Mouse (Mus musculus) WW6 (cell line): ENCODE results near the gene Dennd4a.

Source experiments
- DNase-seq: peaks from one replicate; pipeline ENCODE4 v3.0.0-alpha.2; 2013; ENCODE audit warnings: low read depth, low spot score

Dennd4a gene

DNA sequence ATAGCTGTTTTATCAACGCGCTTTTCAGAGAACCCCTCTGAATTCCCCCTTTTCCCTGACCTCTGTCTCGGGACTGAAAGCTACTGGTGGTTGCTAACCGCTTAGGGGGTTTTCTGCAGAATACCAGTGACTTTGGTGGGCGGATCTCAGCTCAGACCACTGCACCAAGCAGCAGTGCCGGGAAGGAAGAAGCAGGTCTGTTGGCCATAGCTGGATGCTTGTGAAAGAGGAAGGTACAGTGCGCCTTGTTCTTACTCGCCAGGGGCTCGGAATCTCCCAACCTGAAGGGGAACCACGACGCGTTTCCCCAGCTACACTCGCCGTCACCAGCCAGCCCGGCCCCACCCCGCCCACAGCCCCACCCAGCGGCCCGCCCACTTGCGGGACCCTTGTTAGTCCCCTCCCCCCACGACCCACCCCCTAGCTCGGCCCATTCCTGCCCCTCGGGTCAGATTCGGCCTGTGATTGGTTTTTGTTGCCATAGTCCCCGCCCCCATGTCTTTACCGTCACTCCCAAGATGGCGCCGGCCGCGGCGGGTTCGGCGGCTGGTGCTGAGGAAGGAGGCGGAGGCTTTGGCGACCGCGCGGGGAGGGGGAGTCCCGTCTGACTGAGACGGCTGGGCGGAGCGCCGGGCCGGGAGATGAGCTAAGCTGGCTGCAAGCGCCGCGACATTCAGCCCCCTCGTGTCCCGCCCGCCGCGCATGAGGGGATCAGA, at the start of gene Dennd4a:
Dennd4a (plus strand) TSS at position 519 of the 716 bp plus-strand sequence.
- peak; percentile 93 for DNase-seq

DNA sequence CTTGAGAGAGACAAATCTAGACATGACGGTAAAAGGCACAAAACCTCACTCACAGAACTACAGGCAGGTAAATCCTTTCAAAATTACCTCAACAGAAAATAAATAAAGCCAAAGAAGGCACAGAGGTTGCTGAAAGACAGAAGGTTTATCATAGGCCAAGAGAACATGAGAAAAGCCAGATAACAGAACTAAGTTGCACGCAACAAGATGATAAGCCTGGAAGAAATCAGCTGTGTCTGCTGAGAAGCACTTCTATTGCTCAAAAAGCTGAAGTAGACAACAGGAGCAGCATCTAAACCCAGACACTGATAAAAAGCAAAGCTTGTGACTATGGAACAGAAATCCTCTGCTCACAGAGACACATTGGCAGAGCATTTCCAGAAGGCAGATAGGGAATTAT, 46.3 kb upstream of the Dennd4a start:
- no peak for DNase-seq

DNA sequence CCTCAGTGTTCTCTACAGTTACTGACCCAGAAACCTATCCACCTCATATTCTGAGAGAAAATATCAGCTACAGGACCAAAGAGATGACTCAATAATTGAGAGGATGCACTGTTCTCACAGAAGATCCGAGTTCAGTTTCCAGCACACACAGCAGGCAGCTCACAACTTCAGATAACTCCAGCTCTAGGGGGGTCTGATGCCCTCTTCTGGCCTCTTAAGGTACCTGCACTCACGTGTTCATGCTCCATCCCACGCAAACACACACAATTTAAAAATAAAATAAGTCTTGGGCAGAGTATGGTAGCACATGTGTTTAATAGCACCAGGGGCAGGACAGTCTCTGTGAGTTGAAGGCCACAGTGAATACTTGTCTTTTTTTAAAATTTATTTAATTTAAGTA, 45.0 kb upstream of the Dennd4a start:
- no peak for DNase-seq

DNA sequence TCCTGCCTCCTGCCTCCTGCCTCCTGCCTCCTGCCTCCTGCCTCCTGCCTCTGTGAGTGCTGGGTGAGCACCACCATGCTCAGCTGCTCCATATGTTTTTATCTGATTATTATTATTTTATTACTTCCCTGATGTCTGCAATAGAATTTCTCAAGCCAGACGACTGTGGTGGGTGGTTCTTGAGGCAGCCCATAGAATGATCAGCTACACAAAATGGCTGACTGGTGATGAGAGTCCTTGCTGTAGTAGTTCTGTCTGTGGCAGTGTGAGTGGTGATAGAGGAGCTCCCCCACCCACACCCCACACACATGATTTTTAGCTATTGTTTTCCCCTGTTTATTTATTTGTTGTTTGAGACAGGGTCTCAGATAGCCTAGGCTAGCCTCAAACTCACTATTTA, 43.3 kb upstream of the Dennd4a start:
- DNase-seq: no peak

DNA sequence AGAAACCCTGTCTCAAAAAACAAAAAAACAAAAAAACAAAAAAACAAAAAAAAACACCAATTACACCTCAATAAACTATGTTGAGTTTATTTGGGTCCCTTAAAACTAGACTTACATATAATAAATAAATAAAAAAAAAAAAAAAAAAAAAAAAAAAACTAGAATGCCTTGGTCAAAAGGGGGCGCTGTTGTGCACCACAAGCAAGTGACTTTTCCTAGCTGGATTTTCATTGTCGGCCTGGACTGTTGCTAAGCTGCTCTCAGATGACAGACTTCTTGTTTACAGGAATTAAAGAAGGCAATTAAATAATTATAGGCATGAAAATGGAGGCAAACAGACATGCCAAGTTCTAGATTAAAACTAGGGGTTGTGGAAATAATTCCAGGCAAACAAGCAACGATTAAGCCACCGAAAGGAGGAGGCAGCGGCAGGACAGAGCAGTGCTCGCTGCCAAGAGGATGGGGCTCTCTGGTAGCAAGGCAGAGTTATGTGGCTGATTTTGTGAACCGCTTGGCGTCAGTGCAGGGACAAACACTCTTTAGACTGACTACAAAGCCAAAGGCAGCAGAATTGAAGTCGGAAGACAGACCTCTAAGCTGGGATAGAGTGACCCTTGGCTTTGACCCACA, 42.0 kb upstream of the Dennd4a start:
- no peak for DNase-seq

DNA sequence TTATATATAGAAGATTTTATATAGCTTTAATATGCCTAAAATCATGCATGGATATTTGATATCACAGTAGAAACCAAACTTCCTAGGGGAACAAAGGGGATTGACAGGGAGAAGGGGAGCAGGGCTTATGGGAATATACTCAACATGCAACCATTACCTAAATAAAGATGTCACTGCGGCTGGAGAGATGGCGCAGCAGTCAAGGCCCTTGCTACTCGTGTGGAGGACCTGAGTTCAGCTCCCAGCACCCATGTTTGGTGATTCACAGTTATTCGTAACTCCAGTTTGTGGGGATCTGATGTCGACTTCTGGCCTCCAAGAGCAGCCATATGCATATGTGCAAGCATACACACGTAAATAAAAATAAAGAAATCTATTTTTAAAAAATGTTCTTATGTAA, 41.2 kb upstream of the Dennd4a start:
- no peak for DNase-seq

DNA sequence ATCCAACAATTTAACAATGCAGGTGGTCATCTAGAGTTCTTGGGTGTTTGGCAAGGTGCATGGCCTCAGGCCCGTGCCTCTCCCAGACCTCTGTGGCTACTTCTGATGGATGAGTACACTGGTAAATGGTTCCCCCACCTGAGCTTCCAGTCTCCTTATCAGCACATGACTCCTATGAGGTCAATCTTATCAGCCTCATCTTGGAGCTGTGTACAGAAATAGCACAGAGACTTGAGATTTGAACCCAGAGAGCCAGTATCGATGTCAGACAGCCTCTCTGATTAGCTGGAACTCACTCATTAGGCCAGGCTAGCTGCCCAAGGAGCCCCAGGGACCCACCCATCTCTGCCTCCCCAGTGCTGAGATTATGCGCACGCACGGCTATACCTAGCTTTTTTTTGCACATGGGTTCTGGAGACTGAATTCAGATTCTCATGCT, 40.7 kb upstream of the Dennd4a start:
- no peak for DNase-seq

DNA sequence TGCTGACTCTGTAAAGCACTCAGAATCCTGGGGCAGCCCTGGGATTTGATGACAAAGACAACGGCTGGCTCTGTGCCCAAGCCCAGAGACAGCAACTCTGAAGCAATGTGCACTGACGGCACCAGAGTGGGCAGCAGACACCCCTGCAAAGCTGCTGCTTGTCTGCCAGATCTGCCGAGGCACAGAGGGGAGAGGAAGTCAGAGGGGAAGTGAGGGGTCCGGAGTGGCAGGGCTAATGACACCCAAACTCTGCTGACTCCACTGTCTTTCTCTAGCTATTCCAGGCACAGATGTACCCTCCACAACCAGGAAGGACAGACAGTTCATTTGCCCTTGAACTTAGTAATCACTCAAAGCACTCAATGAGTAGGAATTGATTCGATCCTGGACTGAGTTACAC, 39.9 kb upstream of the Dennd4a start:
- DNase-seq: no peak

DNA sequence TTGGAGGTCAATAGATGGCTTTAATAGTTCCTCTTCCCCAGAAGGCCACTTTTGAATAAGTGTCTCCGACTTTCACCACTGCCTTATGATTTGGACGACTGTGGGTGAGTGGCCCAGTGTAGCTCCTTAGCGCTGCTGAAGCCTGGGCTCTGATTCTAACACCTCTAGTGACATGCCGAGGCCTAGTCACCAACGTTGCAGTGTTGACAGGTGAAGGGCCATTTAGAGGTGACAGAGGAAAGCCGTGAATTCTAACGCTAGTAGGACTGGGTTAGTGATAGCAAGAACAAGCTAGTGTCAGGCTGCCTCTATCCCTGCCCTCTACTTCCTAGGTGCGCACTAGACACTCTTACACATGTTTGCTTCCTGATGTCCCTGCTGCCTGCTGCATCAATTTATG, 37.9 kb upstream of the Dennd4a start:
- DNase-seq: no peak

DNA sequence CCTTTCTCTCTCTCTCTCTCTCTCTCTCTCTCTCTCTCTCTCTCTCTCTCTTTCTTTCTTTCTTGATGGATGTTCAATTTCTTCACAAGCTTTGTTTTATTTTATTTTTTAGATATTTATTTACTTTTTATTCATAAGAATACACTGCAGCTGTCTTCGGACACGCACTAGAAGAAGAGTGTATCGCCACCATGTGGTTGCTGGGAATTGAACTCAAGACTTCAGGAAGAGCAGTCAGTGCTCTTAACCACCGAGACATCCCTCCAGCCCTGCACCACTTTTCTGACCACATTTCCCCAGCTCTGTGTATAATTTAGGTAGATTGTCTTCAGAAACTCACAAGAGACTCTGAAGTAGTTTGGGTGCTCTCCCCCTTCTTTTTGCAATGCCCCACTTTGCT, 37.2 kb upstream of the Dennd4a start:
- DNase-seq: no peak

DNA sequence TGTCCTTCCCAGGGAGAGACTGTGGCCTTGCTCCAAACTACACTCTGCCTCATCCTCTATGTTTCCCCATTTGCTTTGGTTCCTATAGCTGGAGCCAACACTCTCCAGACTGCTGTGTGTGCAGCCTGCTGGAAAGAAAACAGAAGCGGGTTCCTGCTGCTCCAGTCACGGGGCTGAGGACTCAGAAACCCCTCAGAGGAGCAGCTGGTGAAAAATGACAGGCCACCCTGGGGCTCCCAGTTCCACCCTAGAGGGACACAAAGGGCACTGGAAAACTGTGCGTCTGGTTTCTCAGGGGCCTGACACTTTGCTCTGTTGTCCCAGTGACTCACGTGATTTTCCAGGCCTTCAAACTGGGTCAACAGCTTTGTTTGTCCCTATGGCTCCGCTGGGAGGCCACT, 36.7 kb upstream of the Dennd4a start:
- no peak for DNase-seq

DNA sequence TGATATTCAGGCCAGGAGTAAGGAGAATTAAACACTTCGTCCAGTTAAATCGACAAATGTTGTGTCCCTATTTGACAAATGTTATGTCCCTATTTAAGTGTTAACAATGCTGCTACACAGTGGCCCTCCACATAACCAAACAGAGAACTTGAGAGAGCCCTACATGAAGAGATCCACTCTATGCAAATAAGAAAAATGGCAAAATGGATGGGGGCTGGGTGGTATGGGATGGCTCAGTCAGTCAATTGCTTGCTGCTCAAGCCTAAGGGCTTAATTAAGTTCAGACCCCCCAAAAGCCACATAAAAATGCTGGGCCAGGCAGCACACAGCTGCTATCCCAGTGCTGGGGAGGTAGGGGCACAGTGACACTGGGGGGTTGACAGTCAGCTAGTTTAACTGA, 36.3 kb upstream of the Dennd4a start:
- DNase-seq: no peak

DNA sequence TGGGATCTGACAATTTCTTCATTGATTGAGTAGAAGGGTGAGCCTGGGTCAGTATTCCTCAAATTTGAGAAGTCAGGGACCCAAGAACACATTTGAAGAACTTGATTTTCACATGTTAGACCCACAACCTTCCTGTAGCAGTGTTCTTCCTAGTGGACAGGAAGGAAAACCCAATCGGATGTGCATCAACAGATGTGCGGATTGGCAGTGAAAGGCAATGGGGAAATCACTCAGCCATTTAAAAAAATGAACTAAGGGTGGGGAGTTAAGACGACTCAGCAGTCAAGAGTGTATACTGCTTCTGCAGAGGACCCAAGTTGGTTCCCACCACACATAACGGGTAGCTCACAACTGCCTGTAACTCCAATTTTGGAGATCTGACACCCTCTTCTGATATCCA, 35.6 kb upstream of the Dennd4a start:
- no peak for DNase-seq

DNA sequence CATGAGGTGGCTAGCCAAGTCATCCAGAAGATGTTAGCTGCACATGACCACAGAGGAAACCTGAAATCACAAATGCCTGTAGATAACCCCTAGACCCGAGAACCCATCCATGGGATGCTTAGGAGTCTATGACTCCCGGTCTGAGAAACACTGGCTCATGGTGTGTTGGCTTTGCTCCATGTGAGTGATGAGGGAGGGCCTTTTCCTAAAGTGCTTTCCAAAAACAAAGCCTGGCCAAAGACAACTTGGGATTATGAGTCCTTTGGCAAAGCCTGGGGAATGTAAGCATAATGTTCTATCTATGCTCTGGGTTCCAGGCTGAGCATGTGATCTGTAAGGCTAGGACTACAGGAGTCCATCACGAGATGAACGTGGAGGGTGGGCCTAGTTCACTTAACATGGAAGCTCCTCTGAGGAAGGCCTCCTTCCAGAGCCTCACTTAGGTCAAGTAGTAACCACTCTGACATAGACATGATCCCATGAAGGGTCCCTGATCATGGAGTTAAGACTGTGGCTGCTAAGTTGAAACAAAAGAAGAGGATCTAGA, 33.6 kb upstream of the Dennd4a start:
- no peak for DNase-seq

DNA sequence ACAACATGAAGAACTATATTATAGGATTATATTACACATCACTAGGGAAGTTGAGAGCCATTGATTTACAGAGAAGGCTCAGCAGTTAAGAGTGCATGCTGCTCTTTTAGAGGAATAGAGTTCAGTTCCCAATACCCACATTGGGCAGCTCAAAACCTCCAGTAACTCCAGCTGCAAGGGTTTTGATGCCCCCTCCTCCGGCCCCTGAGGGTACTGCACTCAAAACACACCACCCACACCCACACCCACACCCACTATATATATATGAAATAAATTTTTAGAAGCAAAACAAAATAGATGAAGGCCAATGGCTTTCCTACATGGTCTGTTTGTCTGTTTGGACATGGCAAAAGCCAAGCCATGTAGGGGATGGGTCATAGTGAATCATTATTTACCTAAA, 33.0 kb upstream of the Dennd4a start:
- DNase-seq: no peak

DNA sequence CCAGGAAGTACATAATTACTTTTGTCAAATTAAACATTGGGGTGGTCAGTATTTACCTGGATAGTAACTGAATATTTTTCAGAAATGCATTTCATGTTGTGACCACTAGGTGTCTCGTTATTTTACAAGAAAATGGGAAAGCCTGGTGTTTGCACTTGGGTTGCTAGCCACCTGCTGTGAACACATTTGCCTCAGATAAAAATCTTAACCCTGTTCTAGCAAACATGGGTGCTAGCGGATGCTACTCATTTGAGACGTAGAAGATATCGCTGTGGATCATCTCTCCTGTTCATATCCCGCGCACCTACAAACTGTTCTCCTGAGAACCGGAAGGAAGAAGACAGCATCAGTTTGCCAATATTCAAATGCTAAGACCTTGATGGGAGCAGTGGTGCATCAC, 31.5 kb upstream of the Dennd4a start:
- peak; percentile 13 for DNase-seq

DNA sequence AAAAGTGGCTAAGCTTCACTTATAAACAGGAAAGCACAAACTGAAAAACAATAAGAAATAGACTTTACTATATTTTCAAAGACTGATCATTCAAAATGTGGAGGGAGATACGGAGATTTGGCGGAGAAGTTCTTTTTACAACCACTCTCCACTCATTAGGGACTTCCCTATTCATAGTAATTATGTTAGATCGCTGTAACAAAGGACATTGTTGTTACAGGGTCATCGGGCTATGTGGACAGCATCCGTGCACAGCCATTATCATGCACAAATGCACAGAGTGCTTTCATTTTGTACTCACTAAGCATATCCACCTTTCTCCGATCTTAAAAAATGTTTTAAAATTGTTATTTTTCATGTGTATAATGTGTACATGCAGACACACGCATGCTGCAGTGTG, 27.6 kb upstream of the Dennd4a start:
- DNase-seq: no peak

DNA sequence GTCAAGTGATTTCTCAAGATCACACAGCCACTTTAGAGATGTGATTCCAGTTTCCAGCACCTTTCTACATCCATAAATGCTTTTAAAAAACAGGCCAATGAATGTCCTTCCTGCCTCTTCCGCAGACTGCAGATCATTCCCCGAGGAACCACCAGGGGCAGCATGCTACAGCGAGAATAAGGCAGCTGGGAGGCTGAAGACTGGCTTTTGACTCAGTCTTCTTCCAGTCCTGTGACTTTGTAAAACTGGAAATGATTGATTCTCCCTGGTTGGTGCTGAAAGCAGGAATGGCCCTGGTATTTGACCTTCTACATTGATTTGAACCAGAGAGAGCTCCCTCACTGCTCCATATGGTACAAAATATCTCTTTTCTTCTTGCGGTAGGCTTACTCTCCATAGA, 26.3 kb upstream of the Dennd4a start:
- no peak for DNase-seq

DNA sequence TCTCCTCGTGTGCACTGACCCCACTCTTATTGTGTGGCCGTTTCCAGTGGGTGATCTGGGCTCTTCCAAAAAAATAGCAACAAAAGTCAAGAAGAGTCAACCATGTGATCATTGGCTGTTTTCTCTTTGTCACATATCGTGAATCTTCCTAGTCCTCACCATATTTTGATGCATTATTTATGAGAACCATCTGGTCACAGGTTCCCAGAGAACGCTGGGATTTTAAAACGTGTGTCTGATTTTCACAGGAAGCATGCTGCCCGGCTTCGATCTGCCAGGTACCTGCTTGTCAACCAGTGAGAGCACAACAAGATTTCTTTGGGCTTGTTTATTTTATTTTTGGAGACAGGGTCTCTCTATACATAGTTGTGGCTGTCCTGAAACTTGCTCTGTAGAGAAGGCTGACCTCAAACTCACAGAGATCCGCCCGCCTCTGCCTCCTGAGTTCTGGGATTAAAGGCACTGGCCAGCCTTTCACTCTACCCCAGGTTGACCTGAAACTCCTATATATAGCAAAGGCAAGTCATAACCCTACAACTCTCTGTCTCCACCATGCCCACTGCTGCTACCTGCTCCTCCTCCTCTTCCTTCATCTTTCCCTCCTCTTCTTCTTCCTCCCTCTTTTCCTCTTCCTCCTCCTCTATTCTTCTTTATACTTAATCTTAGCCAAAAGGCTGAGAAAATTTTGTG, 24.8 kb upstream of the Dennd4a start:
- no peak for DNase-seq

DNA sequence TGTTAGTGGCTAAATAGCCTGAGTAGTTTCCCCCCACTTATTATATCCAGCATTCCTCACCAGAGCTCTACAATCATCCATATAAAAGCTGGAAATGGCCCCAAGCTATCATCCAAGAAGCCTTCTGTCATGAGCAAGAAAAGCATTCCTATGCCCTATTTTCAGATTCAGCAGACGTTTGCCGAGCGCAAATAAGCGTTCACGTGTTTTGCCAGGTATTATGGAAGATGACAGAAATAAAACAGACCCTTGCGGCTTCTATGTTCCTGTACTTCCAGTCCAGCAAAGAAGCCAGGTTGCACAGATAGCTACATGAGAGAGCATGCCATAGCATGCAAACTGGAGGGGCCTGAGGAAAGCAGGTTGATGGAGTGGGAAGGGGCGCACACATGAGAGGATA, 23.1 kb upstream of the Dennd4a start:
- no peak for DNase-seq

DNA sequence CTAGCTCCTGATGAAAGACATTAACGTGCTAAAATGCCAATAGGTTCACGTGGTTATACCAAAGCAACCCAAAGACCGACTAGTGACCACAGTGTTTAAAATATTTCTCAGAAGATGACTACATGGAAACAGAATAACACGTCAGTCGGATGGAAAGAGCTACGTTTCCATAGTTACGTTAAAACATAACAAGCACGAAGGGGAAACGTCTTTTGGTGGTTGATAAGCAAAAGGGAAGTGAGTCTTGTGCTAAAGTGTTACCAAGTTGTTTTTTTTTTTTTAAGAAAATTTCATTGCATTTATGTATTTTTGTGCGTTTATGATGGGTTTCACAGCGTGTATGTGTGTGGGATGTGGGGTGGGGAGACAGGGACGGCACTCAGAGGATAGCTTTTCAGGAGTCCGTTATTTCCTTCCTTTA, 21.8 kb upstream of the Dennd4a start:
- DNase-seq: no peak

DNA sequence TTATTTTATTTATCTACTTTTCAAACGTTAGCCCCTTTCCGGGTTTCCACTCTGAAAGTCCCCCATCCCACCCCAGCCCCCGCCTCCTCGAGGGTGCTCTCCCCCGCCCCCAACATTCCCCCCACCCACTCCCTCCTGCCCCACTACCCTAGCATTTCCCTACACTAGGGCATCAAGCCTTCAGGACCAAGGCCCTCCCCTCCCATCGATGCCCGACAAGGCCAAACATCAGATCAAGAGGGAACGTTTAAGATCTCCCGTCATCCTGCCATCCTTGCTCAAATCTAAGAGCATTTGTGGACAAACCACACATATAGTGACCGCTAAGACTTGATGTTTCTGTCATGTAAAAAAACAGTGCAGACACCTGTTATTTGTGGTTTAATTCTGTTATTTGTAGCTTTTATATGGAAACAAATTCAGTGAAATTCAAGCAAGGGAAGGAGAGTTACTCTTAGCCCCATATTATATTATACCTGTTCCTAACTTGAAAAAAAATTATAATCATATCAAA, 21.2 kb upstream of the Dennd4a start:
- DNase-seq: no peak
